Mouse (Mus musculus) cortical plate, adult 2 months (tissue): ENCODE data around the gene Zfp169.

ENCODE experiments used
- CTCF ChIP-seq: fragments of 200-500 bp; IDR thresholded peaks from 2 replicates; pipeline ENCODE4 v1.5.1; 2011; ENCODE audit warnings: mild to moderate bottlenecking, control low read depth, low read length; ENCODE audit not compliant: insufficient read depth; ENCODE audit errors: extremely low read depth
- POLR2A ChIP-seq: fragments of 200-500 bp; IDR thresholded peaks from 2 replicates; pipeline ENCODE4 v1.6.1; 2011; ENCODE audit warnings: mild to moderate bottlenecking, low read length, control low read depth; ENCODE audit not compliant: insufficient read depth; ENCODE audit errors: extremely low read depth

DNA sequence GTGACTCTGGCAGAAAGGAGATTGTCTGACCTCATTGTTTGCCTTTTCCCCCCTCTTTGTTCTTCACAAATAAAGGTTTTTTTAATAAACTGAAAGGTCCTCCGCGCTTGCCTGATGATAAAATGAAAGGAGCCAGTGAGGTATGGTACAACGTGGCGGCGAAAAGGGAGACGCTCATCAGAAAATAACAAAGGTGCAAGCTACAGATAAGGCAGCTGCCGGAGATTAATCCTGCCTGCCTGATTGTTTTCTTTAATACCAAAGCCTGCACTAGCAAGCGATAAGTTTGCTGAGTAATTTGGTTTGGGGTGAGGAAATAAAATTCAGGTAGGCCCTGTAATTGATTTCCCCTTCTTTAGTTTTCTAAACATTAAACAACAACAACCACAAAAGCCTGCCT, 69.3 kb downstream of the Zfp169 start:
- TF ChIP-seq CTCF (no peak), POLR2A (no peak)
